ENCODE assay signal across 8 mouse cellular contexts in genomic region chr3:87981894-87982835, GRCm38 (mm10). TPM values are rescaled to one million over a fixed set of nuclear protein-coding genes. Genes with fewer than 3 reads are reported as not detected.
DNase-seq lines count a peak whose midpoint lies in the region; ATAC-seq and TF ChIP-seq lines count a peak whose summit lies in the region.
"Had no signal": no experiment of that assay in that cellular context is flagged by ENCODE, and none has a peak within 500 bp of the region (broad histone marks: within the 10 kb centered on the region; RNA-seq: fewer than 3 reads in every experiment).

No protein-coding gene starts in this region.

- 36% methylated on average over 12 of the region's 12 CpGs for WGBS in embryonic facial prominence, embryonic 11.5 days
- 37% methylated on average over 12 of the region's 12 CpGs for WGBS in kidney, adult 2 months
- WGBS in lung, embryonic 14.5 days: 21% methylated on average over 12 of the region's 12 CpGs

- H3K4me1 ChIP-seq in embryonic facial prominence, embryonic 11.5 days (ENCODE audit: control insufficient read depth, insufficient read depth, low read length): peaks cover 15% of the 10 kb centered on the region
- H3K4me1 ChIP-seq in kidney, adult 2 months (ENCODE audit: control insufficient read depth, insufficient read depth, low read length): 0 out of 2 replicates have a peak, but pooled peaks cover 12% of the 10 kb centered on the region
- H3K4me1 ChIP-seq in lung, embryonic 14.5 days (ENCODE audit: insufficient read depth): peaks cover 48% of the 10 kb centered on the region

- no peak for DNase-seq in embryonic facial prominence, embryonic 11.5 days (ENCODE audit: low spot score)
- DNase-seq in heart, adult 8-10 months (ENCODE audit: low spot score): peak; percentile 87
- peak; percentile 88 for DNase-seq in kidney, adult 2 months
- peak; percentile 84 for DNase-seq in lung, embryonic 14.5 days
- no peak for DNase-seq in spleen, adult 12 weeks (ENCODE audit: low spot score)
- no peak for DNase-seq in retina, postnatal 1 day
- DNase-seq in right cerebral cortex, adult 2 months (ENCODE audit: low spot score in 2 of 2): no peak

- peak overlapping the region; percentile 2 for H3K4me2 ChIP-seq in embryonic facial prominence, embryonic 11.5 days (ENCODE audit: low read depth, low read length)
- peak overlapping the region; percentile 52 for H3K4me2 ChIP-seq in lung, embryonic 14.5 days

- H3K9ac ChIP-seq in embryonic facial prominence, embryonic 11.5 days (replicated peaks; ENCODE audit: low read length): peak overlapping the region; percentile 22; the same call in 1 of the 2 replicates
- H3K9ac ChIP-seq in lung, embryonic 14.5 days: peak overlapping the region; percentile 52

- H3K36me3 ChIP-seq in embryonic facial prominence, embryonic 11.5 days (replicated peaks; ENCODE audit: control insufficient read depth, insufficient read depth, low read depth, low read length): no peaks in the 10 kb centered on the region
- no peaks in the 10 kb centered on the region for H3K36me3 ChIP-seq in kidney, adult 2 months (ENCODE audit: control insufficient read depth, insufficient read depth, low read length)
- no peaks in the 10 kb centered on the region; the same call in 1 of the 2 replicates for H3K36me3 ChIP-seq in lung, embryonic 14.5 days (ENCODE audit: insufficient read depth)

- no peak for TF ChIP-seq POLR2A in kidney, adult 2 months (IDR thresholded peaks at IDR 0.05; ENCODE audit: low read depth, low read length)

- no peak for TF ChIP-seq CTCF in kidney, adult 2 months (conservative IDR thresholded peaks at IDR 0.05; ENCODE audit: insufficient read depth, insufficient read length, low read depth, low read length)
- TF ChIP-seq CTCF in lung, embryonic 14.5 days (IDR thresholded peaks at IDR 0.05; ENCODE audit: low read depth): no peak

- no peak for ATAC-seq in embryonic facial prominence, embryonic 11.5 days (replicated peaks; ENCODE audit: insufficient number of reproducible peaks, low FRiP score, low TSS enrichment, low read depth)
- peak; percentile 67 for ATAC-seq in lung, embryonic 14.5 days (ENCODE audit: insufficient read depth)

- H3K27ac ChIP-seq in embryonic facial prominence, embryonic 11.5 days (replicated peaks; ENCODE audit: low read depth, low read length): peak overlapping the region; percentile 60
- peak overlapping the region; percentile 66 for H3K27ac ChIP-seq in kidney, adult 2 months (ENCODE audit: insufficient read depth, low read depth, low read length)
- peak overlapping the region; percentile 99 for H3K27ac ChIP-seq in lung, embryonic 14.5 days (ENCODE audit: low read depth)

- no peak overlapping the region for H3K4me3 ChIP-seq in embryonic facial prominence, embryonic 11.5 days (ENCODE audit: low read depth, low read length)
- no peak overlapping the region for H3K4me3 ChIP-seq in kidney, adult 2 months (ENCODE audit: insufficient read depth, low read depth, low read length)
- H3K4me3 ChIP-seq in lung, embryonic 14.5 days (ENCODE audit: low read depth, low read length): peak overlapping the region; percentile 6; the same call in 1 of the 2 replicates

- no peaks in the 10 kb centered on the region for H3K27me3 ChIP-seq in embryonic facial prominence, embryonic 11.5 days (ENCODE audit: control insufficient read depth, insufficient read depth, low read length)
- H3K27me3 ChIP-seq in kidney, adult 2 months (replicated peaks; ENCODE audit: control insufficient read depth, insufficient read depth, low read length): no peaks in the 10 kb centered on the region
- H3K27me3 ChIP-seq in lung, embryonic 14.5 days (ENCODE audit: insufficient read depth, low read length): no peaks in the 10 kb centered on the region

- H3K9me3 ChIP-seq in embryonic facial prominence, embryonic 11.5 days (replicated peaks; ENCODE audit: control insufficient read depth, low read length): no peaks in the 10 kb centered on the region
- H3K9me3 ChIP-seq in lung, embryonic 14.5 days (ENCODE audit: low read depth, low read length): no peaks in the 10 kb centered on the region

RNA-seq across cellular contexts. Expression of gene Nes, which starts 11.3 kb away (rescaled TPM):
- polyA plus RNA-seq in embryonic facial prominence, embryonic 11.5 days (2014; fragmentation: Nextera tagmentation; extraction: Ambion mirVana): 15.1 and 16.2 TPM in 2 replicates
- total RNA-seq in heart, adult 8-10 months (2022): 10 to 100 TPM; 10.1 to 25.1 (median 18.9) TPM
- 7.2 and 7.5 TPM in 2 replicates for polyA plus RNA-seq in kidney, adult 2 months (2012; rRNA removed)
- 24.6 and 27.1 TPM in 2 replicates for polyA plus RNA-seq in lung, embryonic 14.5 days (2014; fragmentation: Nextera tagmentation; extraction: Ambion mirVana)

RNA-seq across cellular contexts. Expression of gene Bcan, which starts 17.9 kb away (rescaled TPM):
- polyA plus RNA-seq in embryonic facial prominence, embryonic 11.5 days (2014; fragmentation: Nextera tagmentation; extraction: Ambion mirVana): 0.06 TPM in 1 of 2 replicates, not detected in the other
- total RNA-seq in heart, adult 8-10 months (2022): under 1 TPM in 3 of 4 experiments, not detected in 1; 0.09 to 0.69 (median 0.27) TPM
- polyA plus RNA-seq in kidney, adult 2 months (2012; rRNA removed): 0.34 and 0.48 TPM in 2 replicates
- not detected in 2 replicates for polyA plus RNA-seq in lung, embryonic 14.5 days (2014; fragmentation: Nextera tagmentation; extraction: Ambion mirVana)
- total RNA-seq: common myeloid progenitor, adult 5-6 weeks had no signal

RNA-seq across cellular contexts. Expression of gene Crabp2, which starts 33.7 kb away (rescaled TPM):
- 626 and 642 TPM in 2 replicates for polyA plus RNA-seq in embryonic facial prominence, embryonic 11.5 days (2014; fragmentation: Nextera tagmentation; extraction: Ambion mirVana)
- total RNA-seq in heart, adult 8-10 months (2022): not detected
- 0.88 and 0.94 TPM in 2 replicates for polyA plus RNA-seq in kidney, adult 2 months (2012; rRNA removed)
- polyA plus RNA-seq in lung, embryonic 14.5 days (2014; fragmentation: Nextera tagmentation; extraction: Ambion mirVana): 7.7 and 10.3 TPM in 2 replicates

RNA-seq across cellular contexts. Expression of gene Hapln2, which starts 45.2 kb away (rescaled TPM):
- polyA plus RNA-seq in embryonic facial prominence, embryonic 11.5 days (2014; fragmentation: Nextera tagmentation; extraction: Ambion mirVana): 0.32 TPM in 1 of 2 replicates, not detected in the other
- not detected for total RNA-seq in heart, adult 8-10 months (2022)
- polyA plus RNA-seq in kidney, adult 2 months (2012; rRNA removed): not detected in 2 replicates
- not detected in 2 replicates for polyA plus RNA-seq in lung, embryonic 14.5 days (2014; fragmentation: Nextera tagmentation; extraction: Ambion mirVana)
- total RNA-seq: common myeloid progenitor, adult 5-6 weeks had no signal

RNA-seq across cellular contexts. Expression of gene Rrnad1, which starts 51.6 kb away (rescaled TPM):
- 13.5 and 16.0 TPM in 2 replicates for polyA plus RNA-seq in embryonic facial prominence, embryonic 11.5 days (2014; fragmentation: Nextera tagmentation; extraction: Ambion mirVana)
- total RNA-seq in heart, adult 8-10 months (2022): 1 to 10 TPM; 4.6 to 6.7 (median 5.3) TPM
- 19.3 and 27.3 TPM in 2 replicates for polyA plus RNA-seq in kidney, adult 2 months (2012; rRNA removed)
- polyA plus RNA-seq in lung, embryonic 14.5 days (2014; fragmentation: Nextera tagmentation; extraction: Ambion mirVana): 16.4 and 19.6 TPM in 2 replicates

Comparison
In these comparisons a context has a peak if more than half of its experiments do, and no peak if none do; other contexts are left out.
1. DNase-seq: peak in heart, adult 8-10 months (single experiment), kidney, adult 2 months (single experiment) and lung, embryonic 14.5 days (single experiment); none in embryonic facial prominence, embryonic 11.5 days (single experiment), spleen, adult 12 weeks (single experiment), retina, postnatal 1 day (single experiment) and right cerebral cortex, adult 2 months (0 of 2).
2. RNA of gene Crabp2, which starts 33.7 kb away (polyA plus RNA-seq): 626 to 642 TPM in embryonic facial prominence, embryonic 11.5 days; 7.7 to 10.3 TPM in lung, embryonic 14.5 days and 0.88 to 0.94 TPM in kidney, adult 2 months; every median in the first group is over 10 times any median in the second.
3. Peak in every context shown above with its lines, with median percentiles within 50 percentile points of each other: H3K27ac ChIP-seq.